Mouse (Mus musculus) neural tube, embryonic 14.5 days (tissue): Measurements from ENCODE around the gene Kif23. TPM values are rescaled to one million over a fixed set of nuclear protein-coding genes. Genes with fewer than 3 reads are reported as not detected.

Experiments used
- polyA plus RNA-seq: library from polyadenylated mRNA; unstranded; fragments of >200 nt; fragmentation: Nextera tagmentation; extraction: Ambion mirVana; gene quantifications from 2 replicates; pipeline ENCODE4 v1.2.1, GENCODE M21; 2014

Kif23 gene
- polyA plus RNA-seq, 1 experiment from 2014 or later = 7.6 TPM

Other genes starting within 250 kb of the Kif23 start
- 964 and 1,031 TPM in 2 replicates for gene Rplp1, start 32.2 kb downstream of the Kif23 start, polyA plus RNA-seq
- 0.17 and 0.33 TPM in 2 replicates for gene Paqr5, start 80.1 kb upstream of the Kif23 start, polyA plus RNA-seq
- 25.1 and 32.6 TPM in 2 replicates for gene Glce, start 175.9 kb upstream of the Kif23 start, polyA plus RNA-seq